Mouse (Mus musculus) cerebellum, postnatal 36 days (tissue): ENCODE results near the gene Sacs.

Experiments
- DNase-seq, 2 experiments: peaks; one replicate each; pipeline ENCODE4 v3.0.0; 2021 to 2022; ENCODE audit warnings: mixed read lengths in 2 of 2

Sacs gene

DNA sequence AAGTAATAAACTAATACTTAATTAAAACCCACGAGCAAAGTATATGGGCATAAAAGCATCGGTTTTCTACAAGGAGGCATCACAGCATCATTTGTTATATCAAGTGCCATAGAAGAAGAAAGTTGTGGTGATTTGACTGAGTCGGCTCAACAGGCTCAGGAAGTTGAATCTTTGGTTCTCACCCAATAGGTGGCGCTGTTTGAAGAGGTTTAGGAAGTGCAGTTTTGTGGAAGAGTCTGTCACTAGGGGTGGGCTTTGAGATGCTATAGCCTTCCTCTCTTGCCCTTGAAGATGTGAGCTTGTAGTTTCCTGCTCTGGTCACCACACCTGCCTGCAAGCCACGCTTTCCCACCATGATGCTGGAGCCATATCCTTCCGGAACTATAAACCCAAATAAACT lies 104.4 kb downstream of the Sacs start:
- no peak for DNase-seq

GRCm38 (mm10) chr14:61246444-61246843 lies 108.2 kb downstream of the Sacs start:
- DNase-seq, result no peak

DNA sequence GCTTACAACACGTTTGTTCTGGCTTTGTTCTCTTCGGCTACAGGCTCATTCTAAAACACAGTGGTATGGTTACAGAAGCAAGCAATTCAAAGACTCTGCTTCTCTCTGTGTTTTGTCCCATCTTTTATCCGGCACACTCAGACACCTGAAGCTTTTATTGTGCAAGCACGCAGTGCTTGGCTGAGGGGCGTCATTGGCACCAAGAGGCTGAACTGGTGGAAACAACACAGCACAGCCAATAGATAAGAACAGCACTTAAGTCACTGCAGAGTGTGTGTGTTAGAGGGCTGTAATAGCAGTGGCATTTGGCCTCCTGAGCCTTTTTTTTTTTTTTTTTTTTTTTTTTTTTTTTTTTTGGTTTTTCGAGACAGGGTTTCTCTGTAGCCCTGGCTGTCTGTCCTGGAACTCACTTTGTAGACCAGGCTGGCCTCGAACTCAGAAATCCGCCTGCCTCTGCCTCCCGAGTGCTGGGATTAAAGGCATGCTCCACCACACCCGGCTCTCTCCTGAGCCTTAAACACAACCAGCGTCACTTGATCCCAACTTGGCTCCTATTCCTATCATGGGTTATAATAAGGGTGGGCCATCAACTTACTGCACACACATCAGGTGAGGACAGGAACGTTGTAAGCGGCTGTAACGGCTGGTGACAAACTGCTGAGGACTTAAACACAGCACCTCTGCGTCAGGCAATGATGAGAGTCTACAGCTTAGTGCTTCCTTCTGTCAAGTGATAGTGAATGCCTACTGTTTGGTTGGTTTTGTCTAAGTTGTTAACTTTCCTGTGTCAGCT lies 114.5 kb downstream of the Sacs start:
- no peak for DNase-seq

DNA sequence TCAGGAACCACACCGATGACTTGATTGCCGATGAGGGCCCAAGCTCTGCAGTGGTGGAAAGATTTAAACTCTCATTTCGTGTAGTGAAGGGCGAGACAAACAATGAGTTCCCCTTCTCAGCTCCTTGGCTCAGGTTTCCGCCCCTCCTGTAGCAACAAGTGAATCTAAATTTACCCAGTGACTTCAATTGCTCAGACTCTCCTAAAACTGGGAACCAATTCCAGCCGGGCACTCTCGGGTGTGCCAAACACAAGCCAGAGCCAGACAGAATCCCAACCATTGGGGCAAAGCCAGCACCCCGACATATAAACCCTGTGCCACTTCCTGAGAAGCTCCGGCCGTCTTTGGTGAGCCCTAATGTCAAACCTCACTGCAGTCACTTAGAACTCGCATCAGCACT lies 120.1 kb downstream of the Sacs start, which contains the start of gene Sgcg:
Gene Sgcg (minus strand): TSS at position 139 of the 400 bp plus-strand sequence.
- no peak for DNase-seq

DNA sequence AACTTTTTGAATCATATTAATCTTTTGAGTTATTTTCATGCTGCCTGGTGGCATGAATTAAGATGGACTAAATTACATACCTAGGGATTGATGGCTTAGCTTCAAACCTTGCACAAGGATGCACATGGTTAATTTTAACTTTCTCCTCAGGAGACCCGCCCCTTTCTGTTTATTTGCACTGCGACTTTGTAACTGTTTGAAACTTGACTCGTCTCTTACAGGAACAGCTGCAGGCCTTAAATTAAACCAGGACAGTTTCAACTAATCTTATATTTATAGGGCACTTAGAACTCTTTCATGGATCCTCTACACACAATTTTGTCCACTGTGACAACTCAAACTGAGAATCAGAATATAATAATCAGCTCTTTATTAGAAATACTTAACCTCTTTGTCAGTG lies 120.8 kb downstream of the Sacs start:
- DNase-seq, result no peak

- DNase-seq, result peak; percentile 66 to 71
Measured at GRCm38 (mm10) chr14:61267908-61268475, 129.7 kb downstream of the Sacs start.

GRCm38 (mm10) chr14:61274414-61275198 lies 136.3 kb downstream of the Sacs start:
- no peak for DNase-seq

- peak; percentile 22 to 34 for DNase-seq
Measured at GRCm38 (mm10) chr14:61277285-61277684, 139.0 kb downstream of the Sacs start.

GRCm38 (mm10) chr14:61278676-61279300 lies 140.5 kb downstream of the Sacs start:
- no peak for DNase-seq

DNA sequence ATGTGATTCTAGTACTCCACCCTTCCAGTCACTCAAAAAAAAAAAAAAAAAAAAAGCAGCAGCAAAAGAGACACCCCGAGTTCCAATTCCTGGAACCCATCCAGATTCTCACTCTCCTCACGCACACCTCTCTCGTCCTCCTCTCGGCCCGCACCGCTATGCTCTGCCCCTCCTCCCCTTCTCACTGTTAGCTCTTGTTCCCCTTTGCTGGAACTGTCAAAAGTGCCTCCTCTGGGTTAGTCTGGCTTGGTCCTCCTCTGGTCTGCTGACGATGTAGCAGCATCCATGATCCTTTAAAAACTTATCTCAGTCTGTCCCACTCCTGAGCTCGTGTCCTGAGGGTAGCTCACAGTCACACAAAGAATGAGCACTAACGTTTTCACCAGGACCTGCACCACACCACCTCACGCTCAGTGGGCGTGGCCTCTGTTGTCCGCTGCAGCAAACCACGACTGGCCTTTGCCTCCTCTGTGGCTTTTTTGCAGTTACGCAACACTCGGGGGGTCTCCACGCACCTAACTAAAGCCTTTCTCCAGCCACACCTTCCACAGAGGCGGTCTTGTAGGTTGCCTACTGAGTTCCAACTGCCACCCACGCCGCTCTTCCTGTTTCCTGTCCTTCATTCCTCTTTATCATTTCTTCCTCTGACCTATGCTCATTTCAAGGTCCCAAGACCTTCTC lies 150.5 kb downstream of the Sacs start:
- DNase-seq, result no peak
